Mouse (Mus musculus): ENCODE data around the gene Alyref. TPM values are rescaled to one million over a fixed set of nuclear protein-coding genes. Genes with fewer than 3 reads are reported as not detected.

Gene Alyref
- polyA plus RNA-seq, 1 experiment = 23.6 TPM

GRCm38 (mm10) chr11:120629911-120630310 lies 31.7 kb upstream of the Alyref start:
- Histone ChIP-seq H3K36me3 (ENCODE audit: control insufficient read depth, insufficient read depth, low read length) (no peaks in the 10 kb centered on the region), H3K4me3 (ENCODE audit: control insufficient read depth, low read depth, low read length) (no peak overlapping the region), H3K27me3 (ENCODE audit: control insufficient read depth, insufficient read depth, low read length) (no peaks in the 10 kb centered on the region), H3K4me1 (ENCODE audit: control insufficient read depth, insufficient read depth, low read length) (peaks cover 24% of the 10 kb centered on the region), H3K27ac (ENCODE audit: control insufficient read depth, insufficient read depth, low read depth, low read length) (peak overlapping the region; percentile 62)
- no peak for TF ChIP-seq POLR2A (IDR thresholded peaks at IDR 0.05; ENCODE audit: control insufficient read depth, low read depth, low read length)
- no peak for TF ChIP-seq CTCF (IDR thresholded peaks at IDR 0.05; ENCODE audit: control insufficient read depth, insufficient read depth, insufficient replicate concordance, low read depth, low read length)

DNA sequence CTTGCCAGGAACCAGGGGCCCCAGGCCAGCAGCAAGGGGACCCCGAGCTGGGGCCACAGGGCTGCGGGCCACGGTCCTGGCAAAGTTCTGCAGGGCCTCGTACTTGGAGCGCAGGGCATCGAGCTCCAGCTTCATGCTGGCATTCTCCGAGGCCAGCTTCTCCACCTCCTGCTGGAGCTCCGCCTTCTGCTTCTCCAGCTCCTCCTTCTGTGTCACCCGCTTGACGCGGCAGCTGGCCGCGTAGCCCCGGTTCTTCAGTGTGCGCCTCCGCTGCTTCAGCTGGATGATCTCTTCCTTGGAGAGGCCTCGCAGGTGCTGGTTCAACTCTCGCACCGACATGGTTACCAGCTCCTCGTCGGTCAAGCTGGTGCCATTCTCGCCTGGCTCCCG lies 31.2 kb upstream of the Alyref start:
- Histone ChIP-seq H3K27ac (ENCODE audit: control insufficient read depth, insufficient read depth, low read depth, low read length) (peak overlapping the region; percentile 62), H3K4me1 (ENCODE audit: control insufficient read depth, insufficient read depth, low read length) (peaks cover 23% of the 10 kb centered on the region), H3K4me3 (ENCODE audit: control insufficient read depth, low read depth, low read length) (no peak overlapping the region), H3K27me3 (ENCODE audit: control insufficient read depth, insufficient read depth, low read length) (no peaks in the 10 kb centered on the region), H3K36me3 (ENCODE audit: control insufficient read depth, insufficient read depth, low read length) (no peaks in the 10 kb centered on the region)
- TF ChIP-seq CTCF (IDR thresholded peaks at IDR 0.05; ENCODE audit: control insufficient read depth, insufficient read depth, insufficient replicate concordance, low read depth, low read length) (no peak), POLR2A (IDR thresholded peaks at IDR 0.05; ENCODE audit: control insufficient read depth, low read depth, low read length) (no peak)

DNA sequence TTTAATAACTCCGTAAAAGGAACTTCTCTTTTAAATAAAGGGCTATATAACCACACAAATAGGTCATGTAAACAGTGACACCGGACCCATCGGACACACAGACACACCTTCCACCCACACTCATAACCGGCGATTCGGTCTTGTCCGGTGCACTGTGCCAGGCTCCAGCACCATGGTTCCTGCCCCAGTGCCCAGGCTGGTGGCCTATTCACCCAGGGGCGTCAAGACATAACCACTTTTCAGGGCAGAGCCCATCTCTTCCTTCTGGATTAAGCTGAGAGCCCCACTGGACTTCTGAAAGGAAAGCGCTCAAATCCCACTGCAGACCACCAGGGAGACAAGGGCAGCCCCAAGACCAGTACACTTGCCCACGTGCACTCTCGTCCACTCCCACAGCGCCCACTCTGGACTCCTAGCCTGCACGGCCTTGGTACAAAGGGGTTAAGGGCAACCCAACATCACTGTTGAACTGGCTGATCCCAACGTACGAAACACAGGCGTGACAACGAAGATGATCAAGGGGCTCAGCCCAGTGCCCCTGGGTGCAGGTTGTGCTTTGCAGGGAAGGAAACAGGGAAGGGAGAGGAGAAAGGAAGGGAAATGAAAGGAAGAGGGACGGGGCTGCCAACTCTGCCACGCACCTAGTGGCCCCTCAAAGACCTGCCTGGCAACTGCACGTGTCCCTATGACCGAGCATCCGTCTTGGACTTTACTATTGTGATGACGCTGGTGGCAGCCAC lies 30.6 kb upstream of the Alyref start:
- Histone ChIP-seq H3K27me3 (ENCODE audit: control insufficient read depth, insufficient read depth, low read length) (no peaks in the 10 kb centered on the region), H3K4me3 (ENCODE audit: control insufficient read depth, low read depth, low read length) (no peak overlapping the region), H3K27ac (ENCODE audit: control insufficient read depth, insufficient read depth, low read depth, low read length) (no peak overlapping the region), H3K4me1 (ENCODE audit: control insufficient read depth, insufficient read depth, low read length) (peaks cover 17% of the 10 kb centered on the region), H3K36me3 (ENCODE audit: control insufficient read depth, insufficient read depth, low read length) (no peaks in the 10 kb centered on the region)
- no peak for TF ChIP-seq CTCF (IDR thresholded peaks at IDR 0.05; ENCODE audit: control insufficient read depth, insufficient read depth, insufficient replicate concordance, low read depth, low read length)
- TF ChIP-seq POLR2A (IDR thresholded peaks at IDR 0.05; ENCODE audit: control insufficient read depth, low read depth, low read length) = no peak

GRCm38 (mm10) chr11:120627468-120628300 lies 29.5 kb upstream of the Alyref start:
- Histone ChIP-seq H3K36me3 (ENCODE audit: control insufficient read depth, insufficient read depth, low read length) (no peaks in the 10 kb centered on the region), H3K4me1 (ENCODE audit: control insufficient read depth, insufficient read depth, low read length) (peaks cover 15% of the 10 kb centered on the region), H3K4me3 (ENCODE audit: control insufficient read depth, low read depth, low read length) (no peak overlapping the region), H3K27me3 (ENCODE audit: control insufficient read depth, insufficient read depth, low read length) (no peaks in the 10 kb centered on the region), H3K27ac (ENCODE audit: control insufficient read depth, insufficient read depth, low read depth, low read length) (no peak overlapping the region)
- TF ChIP-seq CTCF (IDR thresholded peaks at IDR 0.05; ENCODE audit: control insufficient read depth, insufficient read depth, insufficient replicate concordance, low read depth, low read length) (no peak), POLR2A (IDR thresholded peaks at IDR 0.05; ENCODE audit: control insufficient read depth, low read depth, low read length) (no peak)

DNA sequence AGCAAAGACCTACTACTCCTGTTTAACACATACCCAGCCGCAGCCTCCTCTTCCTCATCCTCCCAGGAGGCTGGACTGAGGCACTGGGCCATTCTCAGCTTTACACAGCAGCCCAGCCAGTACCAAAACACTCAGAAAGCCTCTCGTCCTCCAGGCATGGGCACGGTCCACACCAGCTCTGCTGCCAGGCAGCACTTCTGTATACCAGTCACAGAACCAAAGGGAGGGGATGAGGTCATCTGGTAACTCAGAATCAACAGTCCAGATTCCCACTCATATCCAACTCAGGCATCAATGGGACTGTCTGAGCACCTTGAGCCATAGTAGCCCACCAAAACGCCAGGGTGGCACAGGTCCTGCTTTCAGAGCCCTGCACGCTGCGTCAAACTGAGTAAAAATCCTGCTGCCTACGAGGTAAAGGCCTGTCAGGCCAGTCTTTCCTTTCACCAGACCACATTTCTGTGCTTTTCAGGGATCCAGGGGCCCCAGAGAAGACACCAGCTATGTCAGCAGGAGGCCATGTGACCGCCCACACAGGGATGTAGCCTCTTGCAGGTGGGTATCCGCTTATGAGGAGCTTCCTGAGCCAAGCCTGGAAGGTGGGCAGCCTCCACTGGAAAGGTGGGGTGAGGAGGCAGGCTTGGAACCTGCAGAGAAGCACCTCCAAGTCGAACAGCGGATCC lies 28.8 kb upstream of the Alyref start:
- Histone ChIP-seq H3K4me3 (ENCODE audit: control insufficient read depth, low read depth, low read length) (no peak overlapping the region), H3K36me3 (ENCODE audit: control insufficient read depth, insufficient read depth, low read length) (no peaks in the 10 kb centered on the region), H3K27me3 (ENCODE audit: control insufficient read depth, insufficient read depth, low read length) (no peaks in the 10 kb centered on the region), H3K4me1 (ENCODE audit: control insufficient read depth, insufficient read depth, low read length) (peaks cover 8% of the 10 kb centered on the region), H3K27ac (ENCODE audit: control insufficient read depth, insufficient read depth, low read depth, low read length) (no peak overlapping the region)
- no peak for TF ChIP-seq CTCF (IDR thresholded peaks at IDR 0.05; ENCODE audit: control insufficient read depth, insufficient read depth, insufficient replicate concordance, low read depth, low read length)
- TF ChIP-seq POLR2A (IDR thresholded peaks at IDR 0.05; ENCODE audit: control insufficient read depth, low read depth, low read length) = no peak

GRCm38 (mm10) chr11:120625152-120625775 lies 27.1 kb upstream of the Alyref start, which contains the start of gene Sirt7:
Gene Sirt7 (minus strand): TSS chr11:120625240.
- TF ChIP-seq POLR2A (IDR thresholded peaks at IDR 0.05; ENCODE audit: control insufficient read depth, low read depth, low read length) = no peak
- TF ChIP-seq CTCF (IDR thresholded peaks at IDR 0.05; ENCODE audit: control insufficient read depth, insufficient read depth, insufficient replicate concordance, low read depth, low read length) = no peak
- peak within 1 kb of the TSS; percentile 21; the same call in 1 of the 2 replicates for H3K27ac ChIP-seq (ENCODE audit: control insufficient read depth, insufficient read depth, low read depth, low read length)
- H3K36me3 ChIP-seq (ENCODE audit: control insufficient read depth, insufficient read depth, low read length) = no peaks in the 10 kb centered on the region
- peaks cover 8% of the 10 kb centered on the region for H3K4me1 ChIP-seq (ENCODE audit: control insufficient read depth, insufficient read depth, low read length)
- peak within 1 kb of the TSS; percentile 82 for H3K4me3 ChIP-seq (ENCODE audit: control insufficient read depth, low read depth, low read length)
- no peaks in the 10 kb centered on the region for H3K27me3 ChIP-seq (ENCODE audit: control insufficient read depth, insufficient read depth, low read length)
